Mouse (Mus musculus): Measurements from ENCODE around the gene Pnpt1. TPM values are rescaled to one million over a fixed set of nuclear protein-coding genes. Genes with fewer than 3 reads are reported as not detected.

Gene Pnpt1
- polyA plus RNA-seq (2012; ENCODE audit: insufficient read depth, insufficient read length, missing spikeins) = 37.5 and 45.9 TPM in 2 replicates

DNA sequence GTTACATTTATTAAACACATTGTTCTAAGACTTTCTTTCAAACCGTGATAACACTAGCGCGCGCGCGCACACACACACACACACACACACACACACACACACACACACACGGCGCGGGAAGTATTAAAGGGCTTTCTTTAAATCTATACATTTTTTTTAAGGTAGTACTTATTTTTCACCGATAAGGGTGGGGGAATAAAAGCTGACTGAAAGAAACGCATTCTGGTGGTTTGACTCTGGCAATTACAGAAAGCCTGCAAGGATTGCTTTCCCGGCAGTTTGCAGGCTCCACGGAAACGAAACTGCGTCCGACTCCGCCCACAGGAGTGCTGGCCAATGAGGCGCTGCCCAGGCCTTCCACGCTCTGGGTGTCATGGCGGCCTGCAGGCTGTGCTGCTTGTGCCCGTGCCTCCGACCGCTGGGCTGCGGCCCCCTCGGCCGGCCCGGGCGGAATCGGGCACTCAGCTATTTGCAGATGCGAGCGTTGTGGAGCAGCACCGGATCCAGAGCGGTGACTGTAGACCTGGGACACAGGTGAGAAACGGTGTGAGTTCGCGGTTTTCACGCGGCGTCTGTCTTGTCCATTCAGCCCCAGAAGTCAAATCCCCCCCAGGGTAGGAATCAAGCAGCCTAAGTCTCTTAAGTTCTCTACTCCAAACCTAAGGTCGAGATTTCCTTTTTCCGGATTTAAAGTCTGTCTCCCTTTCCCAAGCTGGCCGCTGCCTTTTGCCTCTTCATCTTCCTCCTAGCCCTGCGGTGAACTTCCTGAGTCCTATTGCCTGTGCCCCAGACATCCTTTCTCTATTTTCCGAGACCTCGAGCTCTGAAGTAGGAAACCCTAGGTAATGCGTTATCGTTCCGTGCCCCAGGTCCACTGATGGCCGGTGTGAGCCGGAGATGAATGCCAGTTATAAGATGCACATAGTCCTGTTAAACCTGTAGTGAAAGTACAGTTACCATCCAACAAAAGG is at the start of gene Pnpt1:
Gene Pnpt1, plus strand, starts transcription at position 360 of the 971 bp plus-strand sequence.
- Histone ChIP-seq H3K4me1 (ENCODE audit: control insufficient read depth, insufficient read depth, insufficient read length, low read length) (no peaks in the 10 kb centered on the region), H3K27ac (replicated peaks; ENCODE audit: low read depth, low read length) (no peak within 1 kb of the TSS)

DNA sequence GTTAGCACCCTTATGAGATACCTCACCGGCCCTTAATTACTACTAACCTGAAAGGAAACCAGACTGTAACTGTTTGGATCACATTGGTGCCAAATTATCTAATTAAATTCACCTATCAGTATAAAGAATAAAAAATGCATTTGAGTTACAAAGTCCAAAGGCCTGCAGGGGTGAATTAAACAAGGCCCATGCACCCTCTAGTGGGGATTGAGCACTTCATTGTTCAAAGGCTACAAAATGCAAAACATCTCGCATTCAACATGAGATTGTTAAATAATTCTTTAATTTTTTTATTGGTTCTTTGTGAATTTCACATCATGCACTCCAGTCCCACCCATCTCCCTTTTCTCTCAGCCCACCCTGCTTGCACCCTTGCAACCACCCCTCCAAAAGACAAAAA is 38.1 kb upstream of the Pnpt1 start:
- no peak overlapping the region for H3K4me3 ChIP-seq (ENCODE audit: insufficient read depth, low read depth, low read length)
- no peak overlapping the region for H3K27ac ChIP-seq (replicated peaks; ENCODE audit: low read depth, low read length)
- H3K4me1 ChIP-seq (ENCODE audit: control insufficient read depth, insufficient read depth, insufficient read length, low read length) = no peaks in the 10 kb centered on the region

More for the DNA sequence above, at the start of gene Pnpt1:
- H3K4me3 ChIP-seq (ENCODE audit: insufficient read depth, low read depth, low read length) = peak within 1 kb of the TSS; percentile 80

DNA sequence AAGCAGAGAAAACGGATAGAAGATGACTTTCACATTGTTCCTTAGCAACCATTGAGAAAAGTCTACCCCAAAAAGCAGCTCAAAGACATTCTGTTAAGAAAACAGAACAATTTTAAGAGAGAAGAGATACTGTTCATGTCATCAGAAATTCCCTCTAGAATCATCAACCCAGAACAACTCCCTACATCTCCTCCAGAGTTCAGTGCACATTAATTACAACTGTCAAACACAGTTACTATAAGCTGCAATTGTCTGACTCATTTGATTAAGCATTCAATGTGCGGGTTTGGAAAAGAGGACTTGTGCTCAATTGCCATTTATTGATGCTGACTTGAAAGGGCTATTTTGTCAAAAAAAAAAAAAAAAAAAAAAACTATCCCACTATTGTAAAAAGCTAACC is 31.6 kb upstream of the Pnpt1 start:
- H3K4me1 ChIP-seq (ENCODE audit: control insufficient read depth, insufficient read depth, insufficient read length, low read length) = no peaks in the 10 kb centered on the region
- no peak overlapping the region for H3K4me3 ChIP-seq (ENCODE audit: insufficient read depth, low read depth, low read length)
- H3K27ac ChIP-seq (replicated peaks; ENCODE audit: low read depth, low read length) = no peak overlapping the region

DNA sequence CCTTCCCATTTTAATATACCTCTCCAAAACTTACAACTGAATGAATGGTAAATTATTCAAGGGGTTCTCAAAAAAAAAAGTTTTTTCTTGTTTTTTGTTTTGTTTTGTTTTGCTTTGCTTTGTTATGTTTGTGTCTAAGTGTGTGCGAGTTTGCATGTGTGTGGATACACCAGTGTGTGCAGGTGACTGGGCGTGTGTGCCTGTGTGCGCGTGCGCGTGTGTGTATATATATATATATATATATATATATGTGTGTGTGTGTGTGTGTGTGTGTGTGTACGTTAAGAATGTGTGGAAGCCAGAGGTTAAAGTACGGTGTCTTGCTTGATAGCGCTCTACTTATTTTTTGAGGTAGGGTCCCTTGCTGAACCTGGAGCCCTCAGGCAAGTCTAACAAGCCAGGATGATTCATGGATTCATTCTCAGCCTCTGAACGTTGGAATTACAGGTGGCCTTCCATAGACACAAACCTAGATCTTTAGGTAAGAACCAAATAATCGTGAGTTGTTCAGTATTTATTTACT is 621 bp upstream of the Pnpt1 start:
- Histone ChIP-seq H3K4me3 (ENCODE audit: insufficient read depth, low read depth, low read length) (peak overlapping the region; percentile 80), H3K4me1 (ENCODE audit: control insufficient read depth, insufficient read depth, insufficient read length, low read length) (no peaks in the 10 kb centered on the region), H3K27ac (replicated peaks; ENCODE audit: low read depth, low read length) (no peak overlapping the region)

DNA sequence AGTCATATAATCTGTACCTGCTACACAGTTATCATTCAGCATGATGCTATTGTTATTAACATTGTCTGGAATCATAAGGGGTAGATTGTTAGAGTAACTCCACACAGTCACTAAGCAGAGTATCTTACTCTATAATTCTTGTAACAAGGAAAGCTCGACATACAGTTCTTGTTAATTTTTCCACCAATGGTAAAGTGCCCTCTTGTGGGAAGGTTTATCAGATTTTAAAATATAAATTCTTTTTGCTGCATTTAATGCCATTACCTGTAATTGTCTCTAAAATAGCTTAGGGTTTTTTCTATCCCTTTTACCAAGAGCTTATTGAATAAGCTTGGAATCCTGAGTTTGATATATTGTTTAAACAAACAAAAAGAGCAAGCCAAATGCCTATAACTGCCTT is 10.1 kb downstream of the Pnpt1 start:
- no peaks in the 10 kb centered on the region for H3K4me1 ChIP-seq (ENCODE audit: control insufficient read depth, insufficient read depth, insufficient read length, low read length)
- no peak overlapping the region for H3K4me3 ChIP-seq (ENCODE audit: insufficient read depth, low read depth, low read length)
- H3K27ac ChIP-seq (replicated peaks; ENCODE audit: low read depth, low read length) = no peak overlapping the region

DNA sequence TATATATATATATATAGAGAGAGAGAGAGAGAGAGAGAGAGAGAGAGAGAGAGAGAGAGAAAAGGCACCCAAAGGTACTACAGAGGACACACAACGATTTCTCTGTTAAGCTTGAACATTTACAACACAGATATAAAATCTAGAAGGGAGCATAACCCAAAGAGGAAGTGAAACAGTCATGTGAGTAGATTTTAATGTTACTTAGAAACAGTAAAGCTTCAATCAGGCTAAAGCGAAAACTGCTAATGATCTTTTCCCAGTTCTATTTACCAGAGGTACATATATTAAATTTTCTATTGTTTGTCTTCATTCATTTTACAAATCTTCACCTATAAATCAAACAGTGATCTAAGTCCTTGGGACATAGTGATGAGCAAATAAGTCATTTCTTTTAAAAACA is 18.4 kb downstream of the Pnpt1 start:
- Histone ChIP-seq H3K4me1 (ENCODE audit: control insufficient read depth, insufficient read depth, insufficient read length, low read length) (no peaks in the 10 kb centered on the region), H3K4me3 (ENCODE audit: insufficient read depth, low read depth, low read length) (no peak overlapping the region), H3K27ac (replicated peaks; ENCODE audit: low read depth, low read length) (no peak overlapping the region)

DNA sequence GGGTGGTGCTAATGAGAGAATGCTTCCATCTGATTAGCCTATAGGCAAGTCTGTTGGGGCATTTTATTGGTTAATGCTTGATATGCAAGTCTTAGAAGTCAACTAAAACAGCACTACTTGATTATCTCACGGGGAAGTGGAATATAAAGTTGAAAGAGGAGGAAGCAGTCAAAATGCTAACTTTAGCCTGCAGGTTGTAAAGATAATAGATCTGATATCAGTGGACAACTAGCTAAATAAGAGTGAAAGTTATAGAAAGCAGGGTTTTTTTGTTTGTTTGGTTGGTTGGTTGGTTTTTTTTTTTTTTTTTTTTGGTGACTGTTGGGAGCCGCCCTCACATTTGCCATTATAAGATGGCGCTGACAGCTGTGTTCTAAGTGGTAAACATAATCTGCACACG is 33.0 kb downstream of the Pnpt1 start:
- no peak overlapping the region for H3K4me3 ChIP-seq (ENCODE audit: insufficient read depth, low read depth, low read length)
- H3K27ac ChIP-seq (replicated peaks; ENCODE audit: low read depth, low read length) = no peak overlapping the region
- no peaks in the 10 kb centered on the region for H3K4me1 ChIP-seq (ENCODE audit: control insufficient read depth, insufficient read depth, insufficient read length, low read length)

DNA sequence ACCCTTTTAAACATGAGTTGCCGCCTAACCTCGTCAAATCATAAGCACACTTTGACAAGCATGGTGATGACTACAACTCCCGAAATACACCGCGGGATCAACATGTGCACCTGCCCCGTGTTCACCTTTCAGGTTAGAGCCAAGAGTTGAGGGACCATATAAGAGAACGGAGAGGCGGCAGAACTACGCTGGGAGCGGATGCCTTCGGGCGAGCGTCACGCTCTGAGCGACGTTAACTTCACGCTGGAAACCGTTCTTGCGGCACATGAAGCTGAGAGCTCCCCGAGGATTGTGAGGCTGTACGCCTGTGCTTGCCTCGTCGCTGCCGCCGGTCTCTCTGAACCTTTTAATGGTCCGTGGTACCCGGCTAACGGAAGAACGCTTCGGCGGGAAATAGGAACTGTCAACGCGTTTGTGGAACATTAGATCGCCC is 41.4 kb downstream of the Pnpt1 start:
- H3K4me3 ChIP-seq (ENCODE audit: insufficient read depth, low read depth, low read length) = peak overlapping the region; percentile 93
- no peaks in the 10 kb centered on the region for H3K4me1 ChIP-seq (ENCODE audit: control insufficient read depth, insufficient read depth, insufficient read length, low read length)
- H3K27ac ChIP-seq (replicated peaks; ENCODE audit: low read depth, low read length) = peak overlapping the region; percentile 36

DNA sequence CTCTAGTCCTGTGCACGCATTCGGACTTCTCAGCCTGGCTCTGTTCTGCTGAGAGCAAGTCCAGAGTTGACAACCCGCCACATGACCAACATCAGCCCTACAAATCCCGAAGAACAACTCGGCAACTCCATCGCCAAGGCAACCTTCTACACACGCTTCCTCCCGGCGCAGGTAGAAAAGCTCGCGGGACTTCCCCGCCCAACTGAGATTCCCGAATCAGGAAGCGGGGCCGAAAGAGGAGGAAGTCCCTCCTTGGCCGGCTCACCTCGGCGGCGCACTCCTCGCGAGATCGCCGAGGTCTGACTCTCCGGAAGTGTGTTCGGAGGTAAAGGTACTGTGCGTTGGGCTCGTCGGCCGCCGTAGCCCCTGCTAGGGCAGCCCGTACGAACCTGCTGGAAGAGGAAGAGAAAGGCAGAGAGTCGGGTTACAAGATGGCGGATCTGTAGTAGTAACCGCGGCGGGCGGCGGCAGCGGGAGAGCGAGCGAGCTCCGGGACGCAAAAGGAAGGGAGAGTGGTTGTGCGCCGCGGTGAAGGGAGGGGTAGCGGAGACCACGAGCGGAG is 42.1 kb downstream of the Pnpt1 start, which contains the start of gene Ppp4r3b:
Gene Ppp4r3b, plus strand, starts transcription at position 328 of the 562 bp plus-strand sequence.
- Histone ChIP-seq H3K4me1 (ENCODE audit: control insufficient read depth, insufficient read depth, insufficient read length, low read length) (no peaks in the 10 kb centered on the region), H3K4me3 (ENCODE audit: insufficient read depth, low read depth, low read length) (peak within 1 kb of the TSS; percentile 93)

DNA sequence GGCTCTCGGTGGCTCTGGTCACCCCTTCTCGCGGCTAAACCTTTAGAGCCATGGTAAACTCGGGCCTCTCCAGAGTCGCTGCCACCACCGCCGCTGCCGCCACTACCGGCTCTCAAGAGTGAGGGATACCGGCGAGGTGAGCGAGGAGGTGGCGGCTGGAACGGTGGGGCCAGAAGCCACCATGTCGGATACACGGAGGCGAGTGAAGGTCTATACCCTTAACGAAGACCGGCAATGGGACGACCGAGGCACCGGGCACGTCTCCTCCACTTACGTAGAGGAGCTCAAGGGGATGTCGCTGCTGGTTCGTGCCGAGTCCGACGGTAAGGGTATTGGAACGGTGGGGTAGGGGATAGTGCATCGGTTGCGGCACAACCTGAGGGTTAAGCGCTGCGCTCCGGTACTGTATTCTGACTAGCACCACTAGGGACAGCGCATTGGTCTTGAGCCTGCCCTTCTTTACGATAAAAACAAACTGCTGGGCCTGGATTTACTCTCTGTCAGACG is 42.6 kb downstream of the Pnpt1 start:
- no peaks in the 10 kb centered on the region for H3K4me1 ChIP-seq (ENCODE audit: control insufficient read depth, insufficient read depth, insufficient read length, low read length)
- peak overlapping the region; percentile 93 for H3K4me3 ChIP-seq (ENCODE audit: insufficient read depth, low read depth, low read length)
- peak overlapping the region; percentile 88 for H3K27ac ChIP-seq (replicated peaks; ENCODE audit: low read depth, low read length)

More for the DNA sequence above, 42.1 kb downstream of the Pnpt1 start, which contains the start of gene Ppp4r3b:
- peak within 1 kb of the TSS; percentile 88 for H3K27ac ChIP-seq (replicated peaks; ENCODE audit: low read depth, low read length)

DNA sequence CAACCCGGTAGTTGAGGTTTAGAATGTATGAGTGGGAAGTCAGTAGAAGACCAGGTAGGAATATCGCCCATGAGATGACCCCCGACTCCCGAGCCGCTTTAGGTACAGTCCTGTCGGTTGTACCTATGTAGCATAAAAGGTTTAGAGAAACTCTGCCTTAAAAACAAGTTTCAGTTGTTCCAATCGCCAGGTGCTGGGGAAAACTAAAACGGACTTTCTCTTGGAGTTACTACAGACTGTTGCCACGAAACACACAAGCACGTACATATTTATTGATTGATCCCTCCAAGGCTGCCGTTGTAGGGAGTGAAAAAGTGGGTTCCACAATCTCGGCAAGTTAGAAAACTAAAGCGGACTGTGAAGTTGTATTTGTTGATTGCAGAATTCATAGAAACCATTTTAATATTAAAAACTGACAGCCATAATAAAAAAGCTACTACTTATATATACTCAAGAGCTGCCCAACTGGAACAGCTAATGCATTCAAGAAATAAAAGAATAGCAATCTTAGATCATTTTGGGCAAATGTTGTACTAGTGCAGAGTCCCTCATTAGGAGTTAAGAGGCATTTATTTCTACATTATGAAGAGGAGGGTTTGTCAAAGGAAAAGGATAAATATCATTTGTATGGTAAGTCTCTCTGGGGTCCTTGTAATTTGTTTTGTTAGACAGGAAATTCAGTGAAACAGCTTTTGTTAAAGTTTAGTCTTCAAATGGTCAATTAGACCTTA is 43.3 kb downstream of the Pnpt1 start:
- H3K27ac ChIP-seq (replicated peaks; ENCODE audit: low read depth, low read length) = no peak overlapping the region
- no peaks in the 10 kb centered on the region for H3K4me1 ChIP-seq (ENCODE audit: control insufficient read depth, insufficient read depth, insufficient read length, low read length)
- H3K4me3 ChIP-seq (ENCODE audit: insufficient read depth, low read depth, low read length) = peak overlapping the region; percentile 93

DNA sequence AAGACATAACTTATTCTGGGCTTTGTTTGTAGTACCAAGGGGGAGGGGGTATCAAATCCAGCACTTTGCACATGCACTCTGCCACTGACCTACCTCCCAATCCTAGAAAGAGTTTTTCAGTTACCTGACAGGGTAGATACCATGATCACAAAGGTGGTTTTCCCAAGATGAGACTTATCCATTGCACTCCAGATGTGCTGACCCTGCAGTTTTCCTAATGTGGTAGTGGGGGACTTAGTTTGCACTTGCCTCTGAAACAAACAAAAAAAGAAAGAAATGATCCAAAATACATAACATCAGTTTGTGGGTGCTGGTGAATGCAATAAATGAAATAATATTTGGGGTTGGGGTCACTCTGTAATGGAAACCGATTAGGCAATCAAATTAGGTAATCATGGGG is 48.8 kb downstream of the Pnpt1 start:
- H3K27ac ChIP-seq (replicated peaks; ENCODE audit: low read depth, low read length) = no peak overlapping the region
- no peak overlapping the region for H3K4me3 ChIP-seq (ENCODE audit: insufficient read depth, low read depth, low read length)
- H3K4me1 ChIP-seq (ENCODE audit: control insufficient read depth, insufficient read depth, insufficient read length, low read length) = no peaks in the 10 kb centered on the region

DNA sequence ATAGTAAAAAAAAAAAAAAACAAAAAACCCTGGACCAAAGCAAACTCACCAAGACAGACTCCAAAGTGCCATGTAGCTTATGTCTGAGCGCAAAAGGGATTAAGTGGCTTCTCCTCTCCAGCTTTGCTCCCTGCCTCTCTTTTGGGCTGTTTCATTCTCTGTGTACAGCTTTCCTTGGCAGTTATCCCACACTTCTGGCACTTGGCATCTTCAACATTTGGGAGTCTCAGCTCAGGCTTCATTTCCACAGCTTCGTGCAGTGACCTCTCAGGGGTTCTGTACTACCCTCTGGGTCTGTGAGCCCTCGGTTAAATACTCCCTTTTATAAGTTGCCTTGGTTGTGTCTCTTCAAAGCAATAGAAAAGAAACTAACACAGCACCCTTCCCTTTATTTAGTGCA is 50.1 kb downstream of the Pnpt1 start:
- H3K4me3 ChIP-seq (ENCODE audit: insufficient read depth, low read depth, low read length) = no peak overlapping the region
- no peak overlapping the region for H3K27ac ChIP-seq (replicated peaks; ENCODE audit: low read depth, low read length)
- no peaks in the 10 kb centered on the region for H3K4me1 ChIP-seq (ENCODE audit: control insufficient read depth, insufficient read depth, insufficient read length, low read length)

DNA sequence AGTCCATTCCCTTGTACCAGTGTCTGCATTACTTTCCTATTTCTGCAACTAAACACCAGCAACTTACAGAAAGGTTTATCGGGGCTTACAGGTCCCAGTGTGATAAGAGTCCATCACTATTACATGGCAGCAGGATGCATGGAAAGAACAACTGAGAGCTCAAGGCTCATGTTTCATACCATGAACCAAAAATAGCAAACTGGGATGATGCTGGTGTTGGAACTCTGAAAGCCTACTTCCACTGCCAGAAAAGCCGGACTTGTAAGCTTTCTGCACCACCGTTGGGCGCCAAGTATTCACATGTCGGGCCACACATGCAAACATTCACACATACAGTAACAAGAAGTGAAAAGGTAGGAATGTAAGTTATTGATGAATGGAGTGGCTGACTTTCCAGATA is 51.2 kb downstream of the Pnpt1 start:
- Histone ChIP-seq H3K27ac (replicated peaks; ENCODE audit: low read depth, low read length) (no peak overlapping the region), H3K4me3 (ENCODE audit: insufficient read depth, low read depth, low read length) (no peak overlapping the region), H3K4me1 (ENCODE audit: control insufficient read depth, insufficient read depth, insufficient read length, low read length) (no peaks in the 10 kb centered on the region)

DNA sequence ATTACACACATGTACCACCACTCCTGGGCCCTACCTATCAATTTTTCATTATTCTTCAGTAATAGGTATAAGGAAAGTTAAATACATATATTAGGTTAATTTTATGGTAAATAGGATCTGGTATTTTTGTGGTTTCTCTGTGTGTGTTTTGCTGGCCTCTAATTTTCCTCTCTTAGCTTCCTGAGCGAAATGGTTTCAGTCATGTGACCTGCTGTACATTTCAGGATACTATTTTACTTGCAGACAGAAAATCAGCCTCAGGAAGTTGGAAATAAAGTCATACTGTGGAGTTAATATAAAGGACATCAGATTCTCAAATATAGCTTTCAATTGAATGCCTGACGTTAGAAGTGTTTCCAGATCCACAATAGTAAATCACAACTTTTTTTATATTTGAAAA is 58.4 kb downstream of the Pnpt1 start:
- Histone ChIP-seq H3K4me1 (ENCODE audit: control insufficient read depth, insufficient read depth, insufficient read length, low read length) (no peaks in the 10 kb centered on the region), H3K4me3 (ENCODE audit: insufficient read depth, low read depth, low read length) (no peak overlapping the region), H3K27ac (replicated peaks; ENCODE audit: low read depth, low read length) (no peak overlapping the region)
